Mouse (Mus musculus): ENCODE measurements around the gene Il17rc. TPM values are rescaled to one million over a fixed set of nuclear protein-coding genes. Genes with fewer than 3 reads are reported as not detected.

The Il17rc gene
- 4.5 and 4.7 TPM in 2 replicates for polyA plus RNA-seq (2016; fragmentation: Nextera tagmentation; extraction: Ambion mirVana)

- WGBS: 18% methylated on average over 12 of the region's 12 CpGs
Measured at GRCm38 (mm10) chr6:113471297-113471936, at the start of gene Il17rc. Gene Il17rc (plus strand): TSS chr6:113471427.

GRCm38 (mm10) chr6:113423000-113423399, 48.2 kb upstream of the Il17rc start:
- peaks cover 7% of the 10 kb centered on the region for H3K4me1 ChIP-seq (replicated peaks)
- no peaks in the 10 kb centered on the region for H3K27me3 ChIP-seq (replicated peaks)
- H3K4me3 ChIP-seq: no peak overlapping the region
- no peaks in the 10 kb centered on the region for H3K9me3 ChIP-seq (replicated peaks)
- no peak overlapping the region for H3K27ac ChIP-seq (ENCODE audit: poor library complexity, severe bottlenecking)
- H3K9ac ChIP-seq: no peak overlapping the region
- H3K36me3 ChIP-seq: no peaks in the 10 kb centered on the region
- 59% methylated on average over 4 of the region's 4 CpGs for WGBS
- no peak overlapping the region for H3K4me2 ChIP-seq
- ATAC-seq (ENCODE audit: insufficient number of reproducible peaks, low FRiP score): no peak

More at GRCm38 (mm10) chr6:113471297-113471936, at the start of gene Il17rc:
- H3K27ac ChIP-seq (ENCODE audit: poor library complexity, severe bottlenecking): no peak within 1 kb of the TSS
- H3K4me3 ChIP-seq: peak within 1 kb of the TSS; percentile 39
- peak within 1 kb of the TSS; percentile 69 for H3K4me2 ChIP-seq
- no peaks in the 10 kb centered on the region for H3K9me3 ChIP-seq (replicated peaks)
- ATAC-seq (ENCODE audit: insufficient number of reproducible peaks, low FRiP score): no peak
- H3K4me1 ChIP-seq (replicated peaks): peaks cover 31% of the 10 kb centered on the region
- H3K9ac ChIP-seq: peak within 1 kb of the TSS; percentile 73
- H3K36me3 ChIP-seq: no peaks in the 10 kb centered on the region
- H3K27me3 ChIP-seq (replicated peaks): peaks cover 51% of the 10 kb centered on the region

GRCm38 (mm10) chr6:113424187-113424586, 47.0 kb upstream of the Il17rc start:
- 69% methylated on average over 7 of the region's 7 CpGs for WGBS
- Histone ChIP-seq H3K9ac (no peak overlapping the region), H3K4me1 (replicated peaks) (no peaks in the 10 kb centered on the region), H3K36me3 (no peaks in the 10 kb centered on the region), H3K27me3 (replicated peaks) (no peaks in the 10 kb centered on the region), H3K9me3 (replicated peaks) (no peaks in the 10 kb centered on the region), H3K4me2 (no peak overlapping the region), H3K27ac (ENCODE audit: poor library complexity, severe bottlenecking) (no peak overlapping the region), H3K4me3 (no peak overlapping the region)
- no peak for ATAC-seq (ENCODE audit: insufficient number of reproducible peaks, low FRiP score)

GRCm38 (mm10) chr6:113426696-113427095, 44.5 kb upstream of the Il17rc start:
- H3K4me3 ChIP-seq: no peak overlapping the region
- H3K27ac ChIP-seq (ENCODE audit: poor library complexity, severe bottlenecking): no peak overlapping the region
- no peak overlapping the region for H3K4me2 ChIP-seq
- H3K4me1 ChIP-seq (replicated peaks): no peaks in the 10 kb centered on the region
- no peaks in the 10 kb centered on the region for H3K27me3 ChIP-seq (replicated peaks)
- no peak overlapping the region for H3K9ac ChIP-seq
- 80% methylated on average over 4 of the region's 4 CpGs for WGBS
- H3K9me3 ChIP-seq (replicated peaks): no peaks in the 10 kb centered on the region
- no peak for ATAC-seq (ENCODE audit: insufficient number of reproducible peaks, low FRiP score)
- H3K36me3 ChIP-seq: no peaks in the 10 kb centered on the region

GRCm38 (mm10) chr6:113427397-113427796, 43.8 kb upstream of the Il17rc start:
- 51% methylated on average over 3 of the region's 3 CpGs for WGBS
- Histone ChIP-seq H3K4me3 (no peak overlapping the region), H3K4me1 (replicated peaks) (no peaks in the 10 kb centered on the region), H3K27me3 (replicated peaks) (no peaks in the 10 kb centered on the region), H3K36me3 (no peaks in the 10 kb centered on the region), H3K9me3 (replicated peaks) (no peaks in the 10 kb centered on the region), H3K9ac (no peak overlapping the region), H3K4me2 (no peak overlapping the region), H3K27ac (ENCODE audit: poor library complexity, severe bottlenecking) (no peak overlapping the region)
- ATAC-seq (ENCODE audit: insufficient number of reproducible peaks, low FRiP score): no peak

GRCm38 (mm10) chr6:113428006-113428405, 43.2 kb upstream of the Il17rc start:
- WGBS: 90% methylated on average over 16 of the region's 16 CpGs
- H3K4me3 ChIP-seq: no peak overlapping the region
- H3K27ac ChIP-seq (ENCODE audit: poor library complexity, severe bottlenecking): no peak overlapping the region
- H3K9ac ChIP-seq: no peak overlapping the region
- no peaks in the 10 kb centered on the region for H3K36me3 ChIP-seq
- no peaks in the 10 kb centered on the region for H3K27me3 ChIP-seq (replicated peaks)
- no peak for ATAC-seq (ENCODE audit: insufficient number of reproducible peaks, low FRiP score)
- no peaks in the 10 kb centered on the region for H3K4me1 ChIP-seq (replicated peaks)
- H3K9me3 ChIP-seq (replicated peaks): no peaks in the 10 kb centered on the region
- H3K4me2 ChIP-seq: no peak overlapping the region

GRCm38 (mm10) chr6:113429965-113430364, 41.3 kb upstream of the Il17rc start:
- Histone ChIP-seq H3K36me3 (no peaks in the 10 kb centered on the region), H3K4me2 (no peak overlapping the region), H3K27me3 (replicated peaks) (no peaks in the 10 kb centered on the region), H3K4me1 (replicated peaks) (no peaks in the 10 kb centered on the region), H3K27ac (ENCODE audit: poor library complexity, severe bottlenecking) (no peak overlapping the region), H3K9ac (no peak overlapping the region), H3K4me3 (no peak overlapping the region), H3K9me3 (replicated peaks) (no peaks in the 10 kb centered on the region)
- WGBS: 70% methylated on average over 3 of the region's 3 CpGs
- no peak for ATAC-seq (ENCODE audit: insufficient number of reproducible peaks, low FRiP score)

- no peaks in the 10 kb centered on the region for H3K9me3 ChIP-seq (replicated peaks)
- H3K4me1 ChIP-seq (replicated peaks): no peaks in the 10 kb centered on the region
- H3K27ac ChIP-seq (ENCODE audit: poor library complexity, severe bottlenecking): no peak overlapping the region
- H3K4me3 ChIP-seq: no peak overlapping the region
- no peak overlapping the region for H3K4me2 ChIP-seq
- H3K9ac ChIP-seq: no peak overlapping the region
- H3K27me3 ChIP-seq (replicated peaks): no peaks in the 10 kb centered on the region
- no peaks in the 10 kb centered on the region for H3K36me3 ChIP-seq
- 51% methylated on average over 3 of the region's 3 CpGs for WGBS
- no peak for ATAC-seq (ENCODE audit: insufficient number of reproducible peaks, low FRiP score)
Measured at GRCm38 (mm10) chr6:113430846-113431245, 40.4 kb upstream of the Il17rc start.

- WGBS: 52% methylated on average over 3 of the region's 3 CpGs
- Histone ChIP-seq H3K9ac (no peak overlapping the region), H3K36me3 (no peaks in the 10 kb centered on the region), H3K4me1 (replicated peaks) (no peaks in the 10 kb centered on the region), H3K27ac (ENCODE audit: poor library complexity, severe bottlenecking) (no peak overlapping the region), H3K4me3 (no peak overlapping the region), H3K4me2 (no peak overlapping the region), H3K9me3 (replicated peaks) (no peaks in the 10 kb centered on the region), H3K27me3 (replicated peaks) (no peaks in the 10 kb centered on the region)
- no peak for ATAC-seq (ENCODE audit: insufficient number of reproducible peaks, low FRiP score)
Measured at GRCm38 (mm10) chr6:113431801-113432200, 39.4 kb upstream of the Il17rc start.

- ATAC-seq (ENCODE audit: insufficient number of reproducible peaks, low FRiP score): no peak
- Histone ChIP-seq H3K9me3 (replicated peaks) (no peaks in the 10 kb centered on the region), H3K4me2 (no peak overlapping the region), H3K9ac (no peak overlapping the region), H3K27ac (ENCODE audit: poor library complexity, severe bottlenecking) (no peak overlapping the region), H3K36me3 (no peaks in the 10 kb centered on the region), H3K4me3 (no peak overlapping the region), H3K4me1 (replicated peaks) (no peaks in the 10 kb centered on the region), H3K27me3 (replicated peaks) (0 out of 2 replicates have a peak, but pooled peaks cover 4% of the 10 kb centered on the region)
- 59% methylated on average over 3 of the region's 3 CpGs for WGBS
Measured at GRCm38 (mm10) chr6:113433661-113434060, 37.6 kb upstream of the Il17rc start.

- no peak overlapping the region for H3K9ac ChIP-seq
- H3K9me3 ChIP-seq (replicated peaks): no peaks in the 10 kb centered on the region
- no peak overlapping the region for H3K4me3 ChIP-seq
- 0 out of 2 replicates have a peak, but pooled peaks cover 4% of the 10 kb centered on the region for H3K27me3 ChIP-seq (replicated peaks)
- no peak for ATAC-seq (ENCODE audit: insufficient number of reproducible peaks, low FRiP score)
- H3K4me1 ChIP-seq (replicated peaks): no peaks in the 10 kb centered on the region
- H3K27ac ChIP-seq (ENCODE audit: poor library complexity, severe bottlenecking): no peak overlapping the region
- H3K4me2 ChIP-seq: no peak overlapping the region
- no peaks in the 10 kb centered on the region for H3K36me3 ChIP-seq
- WGBS: 70% methylated on average over 7 of the region's 7 CpGs
Measured at GRCm38 (mm10) chr6:113434691-113435090, 36.5 kb upstream of the Il17rc start.

GRCm38 (mm10) chr6:113435664-113436205, 35.5 kb upstream of the Il17rc start, which contains the start of gene Cidec:
Gene Cidec (minus strand): TSS chr6:113435760.
- H3K27me3 ChIP-seq (replicated peaks): 0 out of 2 replicates have a peak, but pooled peaks cover 4% of the 10 kb centered on the region
- H3K4me2 ChIP-seq: no peak within 1 kb of the TSS
- 72% methylated on average over 9 of the region's 9 CpGs for WGBS
- ATAC-seq (ENCODE audit: insufficient number of reproducible peaks, low FRiP score): no peak
- H3K4me1 ChIP-seq (replicated peaks): no peaks in the 10 kb centered on the region
- no peak within 1 kb of the TSS for H3K9ac ChIP-seq
- no peaks in the 10 kb centered on the region for H3K36me3 ChIP-seq
- H3K27ac ChIP-seq (ENCODE audit: poor library complexity, severe bottlenecking): no peak within 1 kb of the TSS
- H3K9me3 ChIP-seq (replicated peaks): no peaks in the 10 kb centered on the region
- H3K4me3 ChIP-seq: no peak within 1 kb of the TSS
